Mouse (Mus musculus) CD4-positive helper T cell, adult 2 months (primary cell): ENCODE measurements around the gene 1700012A03Rik.

Experiments
- DNase-seq: peaks from one replicate; pipeline ENCODE4 v3.0.0-alpha.2; 2012; ENCODE audit warnings: low read depth, missing footprints, low spot score

Gene 1700012A03Rik

DNA sequence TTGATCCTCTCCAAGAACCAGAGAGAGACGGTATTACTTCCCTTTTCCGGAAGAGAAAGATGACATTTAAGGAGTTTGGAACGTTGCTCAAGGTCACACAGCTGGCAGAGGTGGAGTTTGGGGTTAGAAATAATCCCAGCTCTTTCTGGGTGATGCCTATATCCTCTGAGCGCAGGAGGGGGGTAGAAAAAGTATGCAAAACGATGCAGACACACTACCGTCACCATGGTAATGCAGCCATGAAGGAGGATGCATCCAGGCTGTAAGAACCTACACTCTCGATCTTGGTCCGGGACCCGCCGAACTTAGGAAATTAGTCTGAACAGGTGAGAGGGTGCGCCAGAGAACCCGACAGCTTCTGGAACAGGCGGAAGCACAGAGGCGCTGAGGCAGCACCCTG lies 43.3 kb downstream of the 1700012A03Rik start:
- no peak for DNase-seq

DNA sequence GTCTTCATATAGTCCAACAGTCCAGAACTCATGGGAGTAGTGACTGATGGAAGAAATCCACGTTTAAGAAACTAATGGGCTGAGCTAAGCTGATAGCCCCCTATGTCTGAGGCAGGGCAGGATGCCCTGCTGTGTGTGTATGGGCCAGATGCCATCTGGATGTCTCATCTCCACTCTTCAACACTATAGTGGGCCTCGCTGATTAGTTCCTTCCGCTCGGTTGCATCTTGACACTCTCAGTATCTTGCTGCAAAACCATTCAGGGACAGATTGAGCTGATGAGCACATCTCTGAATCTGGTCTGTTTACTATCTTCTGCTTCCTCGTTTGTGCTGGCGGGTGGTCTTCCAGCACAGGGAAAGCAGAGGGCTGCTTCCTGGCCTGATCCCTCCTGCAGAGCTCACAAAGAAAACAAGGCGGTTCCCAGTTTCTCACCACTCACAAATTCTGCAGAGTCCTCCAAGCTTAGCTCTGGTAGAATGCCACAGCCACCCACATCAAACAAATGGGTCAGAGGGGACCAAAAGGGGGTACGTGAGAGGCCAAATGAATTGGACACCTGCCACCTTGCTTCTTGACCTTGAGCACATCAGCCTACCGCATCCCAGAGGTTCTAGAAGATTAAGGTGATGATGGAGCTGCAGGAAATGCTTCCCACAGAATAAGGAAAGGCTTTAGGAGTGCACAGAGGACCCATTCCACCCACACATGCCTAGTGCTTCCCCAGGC lies 55.7 kb downstream of the 1700012A03Rik start:
- DNase-seq, result no peak
